Mouse (Mus musculus): ENCODE measurements around the gene Skil.

Skil gene

GRCm38 (mm10) chr3:31083507-31084245 is 11.2 kb upstream of the Skil start:
- DNase-seq (ENCODE audit: low read depth), result no peak

- no peak for DNase-seq (ENCODE audit: low read depth)
Observed at GRCm38 (mm10) chr3:31085000-31085399, 9.9 kb upstream of the Skil start.

- DNase-seq (ENCODE audit: low read depth), result no peak
Observed at GRCm38 (mm10) chr3:31088789-31089775, 5.8 kb upstream of the Skil start.

- no peak for DNase-seq (ENCODE audit: low read depth)
Observed at GRCm38 (mm10) chr3:31089956-31090355, 4.9 kb upstream of the Skil start.

GRCm38 (mm10) chr3:31093196-31093595 is 1.7 kb upstream of the Skil start:
- DNase-seq (ENCODE audit: low read depth), result no peak

- no peak for DNase-seq (ENCODE audit: low read depth)
Observed at GRCm38 (mm10) chr3:31093627-31094351, 1.1 kb upstream of the Skil start.

GRCm38 (mm10) chr3:31095179-31095490 is 277 bp downstream of the Skil start:
- DNase-seq (ENCODE audit: low read depth), result no peak

GRCm38 (mm10) chr3:31095491-31096154 is 765 bp downstream of the Skil start:
- no peak for DNase-seq (ENCODE audit: low read depth)

GRCm38 (mm10) chr3:31096155-31097101 is 1.6 kb downstream of the Skil start:
- DNase-seq (ENCODE audit: low read depth), result no peak

GRCm38 (mm10) chr3:31097102-31097720 is 2.4 kb downstream of the Skil start:
- no peak for DNase-seq (ENCODE audit: low read depth)

- no peak for DNase-seq (ENCODE audit: low read depth)
Observed at GRCm38 (mm10) chr3:31097976-31098375, 3.1 kb downstream of the Skil start.

GRCm38 (mm10) chr3:31098556-31098955 is 3.7 kb downstream of the Skil start:
- DNase-seq (ENCODE audit: low read depth), result no peak

GRCm38 (mm10) chr3:31100026-31100425 is 5.2 kb downstream of the Skil start:
- no peak for DNase-seq (ENCODE audit: low read depth)

GRCm38 (mm10) chr3:31100802-31101201 is 5.9 kb downstream of the Skil start:
- no peak for DNase-seq (ENCODE audit: low read depth)

GRCm38 (mm10) chr3:31104936-31105335 is 10.1 kb downstream of the Skil start:
- no peak for DNase-seq (ENCODE audit: low read depth)

GRCm38 (mm10) chr3:31106597-31106996 is 11.7 kb downstream of the Skil start:
- no peak for DNase-seq (ENCODE audit: low read depth)

- DNase-seq (ENCODE audit: low read depth), result no peak
Observed at GRCm38 (mm10) chr3:31107674-31108073, 12.8 kb downstream of the Skil start.

GRCm38 (mm10) chr3:31109108-31109507 is 14.2 kb downstream of the Skil start:
- DNase-seq (ENCODE audit: low read depth), result no peak

GRCm38 (mm10) chr3:31123098-31123497 is 28.2 kb downstream of the Skil start:
- no peak for DNase-seq (ENCODE audit: low read depth)

GRCm38 (mm10) chr3:31126303-31126702 is 31.4 kb downstream of the Skil start:
- DNase-seq (ENCODE audit: low read depth), result no peak

All from c-Kit-positive CD71-negative TER-119-negative erythroid progenitor cells, embryonic 14.5 days (primary cell).